ENCODE assay signal across 9 mouse cellular contexts in genomic region chr4:120163242-120163641, GRCm38 (mm10). TPM values are rescaled to one million over a fixed set of nuclear protein-coding genes. Genes with fewer than 3 reads are reported as not detected.
DNase-seq lines count a peak whose midpoint lies in the region; ATAC-seq and TF ChIP-seq lines count a peak whose summit lies in the region.
"Had no signal": no experiment of that assay in that cellular context is flagged by ENCODE, and none has a peak within 500 bp of the region (broad histone marks: within the 10 kb centered on the region; RNA-seq: fewer than 3 reads in every experiment).

No protein-coding gene starts in this region.

- no peak for TF ChIP-seq EP300 in heart, adult 2 months (IDR thresholded peaks at IDR 0.05; ENCODE audit: insufficient read depth, low read depth, low read length)

- H3K36me3 ChIP-seq in heart, adult 2 months (ENCODE audit: control insufficient read depth, insufficient read depth, low read length) = no peaks in the 10 kb centered on the region
- no peaks in the 10 kb centered on the region for H3K36me3 ChIP-seq in heart, embryonic 12.5 days
- peaks cover 6% of the 10 kb centered on the region for H3K36me3 ChIP-seq in intestine, postnatal 0 days (ENCODE audit: control insufficient read depth, insufficient read depth)
- H3K36me3 ChIP-seq in midbrain, postnatal 0 days (ENCODE audit: insufficient read depth, low read length) = no peaks in the 10 kb centered on the region
- H3K36me3 ChIP-seq: liver, embryonic 15.5 days had no signal

- 19% methylated on average over 11 of the region's 11 CpGs for WGBS in heart, adult 2 months
- WGBS in heart, embryonic 12.5 days = 41% methylated on average over 11 of the region's 11 CpGs
- 40% methylated on average over 11 of the region's 11 CpGs for WGBS in intestine, postnatal 0 days
- 54% methylated on average over 11 of the region's 11 CpGs for WGBS in midbrain, postnatal 0 days

- H3K9ac ChIP-seq in heart, adult 2 months (ENCODE audit: low read depth, low read length) = no peak overlapping the region
- no peak overlapping the region for H3K9ac ChIP-seq in heart, embryonic 12.5 days
- no peak overlapping the region for H3K9ac ChIP-seq in intestine, postnatal 0 days (ENCODE audit: low read depth, low read length)
- H3K9ac ChIP-seq in midbrain, postnatal 0 days (replicated peaks; ENCODE audit: low read length, poor library complexity, severe bottlenecking) = no peak overlapping the region
- H3K9ac ChIP-seq: liver, embryonic 15.5 days had no signal

- H3K4me2 ChIP-seq in heart, embryonic 12.5 days = no peak overlapping the region
- peak overlapping the region; percentile 70 for H3K4me2 ChIP-seq in intestine, postnatal 0 days (replicated peaks; ENCODE audit: low read depth)
- H3K4me2 ChIP-seq in midbrain, postnatal 0 days (ENCODE audit: low read depth, low read length, poor library complexity, severe bottlenecking) = no peak overlapping the region
- H3K4me2 ChIP-seq: liver, embryonic 15.5 days had no signal

- no peaks in the 10 kb centered on the region for H3K79me2 ChIP-seq in heart, adult 2 months (replicated peaks; ENCODE audit: control insufficient read depth, insufficient read depth, low read length)

- no peaks in the 10 kb centered on the region for H3K9me3 ChIP-seq in heart, embryonic 12.5 days (replicated peaks)
- H3K9me3 ChIP-seq in intestine, postnatal 0 days (ENCODE audit: control insufficient read depth) = no peaks in the 10 kb centered on the region
- no peaks in the 10 kb centered on the region for H3K9me3 ChIP-seq in midbrain, postnatal 0 days (ENCODE audit: low read length)
- H3K9me3 ChIP-seq: liver, embryonic 15.5 days had no signal

- H3K4me3 ChIP-seq in heart, adult 2 months = no peak overlapping the region
- H3K4me3 ChIP-seq in heart, embryonic 12.5 days = no peak overlapping the region
- peak overlapping the region; percentile 33; the same call in 1 of the 2 replicates for H3K4me3 ChIP-seq in intestine, postnatal 0 days (ENCODE audit: low read depth, low read length)
- no peak overlapping the region for H3K4me3 ChIP-seq in midbrain, postnatal 0 days (ENCODE audit: low read depth, low read length)
- H3K4me3 ChIP-seq: liver, embryonic 15.5 days had no signal

- no peaks in the 10 kb centered on the region for H3K27me3 ChIP-seq in heart, adult 2 months (ENCODE audit: control insufficient read depth, insufficient read depth, low read length)
- peaks cover 31% of the 10 kb centered on the region for H3K27me3 ChIP-seq in heart, embryonic 12.5 days (replicated peaks)
- no peaks in the 10 kb centered on the region for H3K27me3 ChIP-seq in intestine, postnatal 0 days (replicated peaks; ENCODE audit: control insufficient read depth, insufficient read depth, low read length)
- no peaks in the 10 kb centered on the region for H3K27me3 ChIP-seq in midbrain, postnatal 0 days (ENCODE audit: insufficient read depth, low read length)

- ATAC-seq in heart, embryonic 12.5 days (ENCODE audit: insufficient number of reproducible peaks, low FRiP score) = no peak
- no peak for ATAC-seq in intestine, postnatal 0 days
- ATAC-seq in midbrain, postnatal 0 days (ENCODE audit: low FRiP score) = no peak

- no peak for TF ChIP-seq POLR2A in heart, adult 2 months (IDR thresholded peaks at IDR 0.05; ENCODE audit: insufficient read depth, low read depth, low read length)

- no peak overlapping the region for H3K27ac ChIP-seq in heart, adult 2 months
- H3K27ac ChIP-seq in heart, embryonic 12.5 days (ENCODE audit: poor library complexity, severe bottlenecking) = no peak overlapping the region
- H3K27ac ChIP-seq in intestine, postnatal 0 days (ENCODE audit: low read depth, low read length) = no peak overlapping the region
- no peak overlapping the region for H3K27ac ChIP-seq in midbrain, postnatal 0 days (ENCODE audit: low read depth, low read length)
- H3K27ac ChIP-seq: liver, embryonic 15.5 days had no signal

- intact Hi-C loops in heart, adult 2 months (cut with DNase I) = no loop called here
- intact Hi-C loops in gastrocnemius, postnatal 36 days (cut with DNase I) = no loop called here

- DNase-seq in heart, adult 2 months = peak; percentile 54 to 56
- peak; percentile 49 for DNase-seq in ovary, adult 18-20 months (ENCODE audit: low spot score)
- DNase-seq in ovary, postnatal 10 days (ENCODE audit: low spot score) = no peak
- peak; percentile 61 for DNase-seq in midbrain, postnatal 0 days (ENCODE audit: low spot score)
- no peak for DNase-seq in gastrocnemius, postnatal 36 days
- no peak for DNase-seq in thymus, postnatal 4 days

- H3K4me1 ChIP-seq in heart, adult 2 months (ENCODE audit: control insufficient read depth, insufficient read depth, low read length) = peaks cover 5% of the 10 kb centered on the region
- H3K4me1 ChIP-seq in heart, embryonic 12.5 days (replicated peaks) = peaks cover 29% of the 10 kb centered on the region
- peaks cover 10% of the 10 kb centered on the region; the same call in 1 of the 2 replicates for H3K4me1 ChIP-seq in intestine, postnatal 0 days (replicated peaks; ENCODE audit: control insufficient read depth, insufficient read depth, low read length)
- no peaks in the 10 kb centered on the region for H3K4me1 ChIP-seq in midbrain, postnatal 0 days (ENCODE audit: insufficient read depth, low read length)
- H3K4me1 ChIP-seq: liver, embryonic 15.5 days had no signal

- no peak for TF ChIP-seq CTCF in heart, adult 2 months (IDR thresholded peaks at IDR 0.05)
- no peak for TF ChIP-seq CTCF in intestine, postnatal 0 days (IDR thresholded peaks at IDR 0.05; ENCODE audit: low read depth)
- no peak for TF ChIP-seq CTCF in midbrain, postnatal 0 days (IDR thresholded peaks at IDR 0.05)

RNA-seq across cellular contexts. Expression of gene Edn2, which starts 2.2 kb away (rescaled TPM):
- not detected for total RNA-seq in heart, adult 2 months (2021)
- polyA plus RNA-seq in heart, adult 2 months (2012; rRNA removed) = 0.55 TPM in 1 of 2 replicates, not detected in the other
- 0.38 and 0.55 TPM in 2 replicates for polyA plus RNA-seq in heart, embryonic 12.5 days (2016; fragmentation: Nextera tagmentation; extraction: Ambion mirVana)
- 4.7 and 5.6 TPM in 2 replicates for polyA plus RNA-seq in intestine, postnatal 0 days (2015; fragmentation: Nextera tagmentation; extraction: Ambion mirVana)
- total RNA-seq in midbrain, postnatal 0 days (2014; rRNA removed) = 0.38 TPM in 1 of 2 replicates, not detected in the other
- polyA plus RNA-seq in midbrain, postnatal 0 days (2015; fragmentation: Nextera tagmentation; extraction: Ambion mirVana) = 0.10 and 0.29 TPM in 2 replicates
- total RNA-seq in gastrocnemius, postnatal 36 days (2021) = not detected
- polyA plus RNA-seq: liver, embryonic 15.5 days had no signal

Comparison
In these comparisons a context has a peak if more than half of its experiments do, and no peak if none do; other contexts are left out.
1. DNase-seq: peak in heart, adult 2 months (2 of 2), ovary, adult 18-20 months (single experiment) and midbrain, postnatal 0 days (single experiment); none in ovary, postnatal 10 days (single experiment), gastrocnemius, postnatal 36 days (0 of 2) and thymus, postnatal 4 days (single experiment).